Mouse (Mus musculus) gonadal fat pad, adult 2 months (tissue): ENCODE results near the gene Gabarap. TPM values are rescaled to one million over a fixed set of nuclear protein-coding genes. Genes with fewer than 3 reads are reported as not detected.

ENCODE experiments used
- DNase-seq: peaks from one replicate; pipeline ENCODE4 v3.0.0-alpha.2; 2012; ENCODE audit warnings: low read depth
- polyA plus RNA-seq: library from polyadenylated mRNA; depleted of rRNA; stranded (reverse); fragments of >200 nt; gene quantifications from 2 replicates; pipeline ENCODE4 v1.2.3, GENCODE M21; 2012

The Gabarap gene
- polyA plus RNA-seq, 1 experiment = 568 TPM

DNA sequence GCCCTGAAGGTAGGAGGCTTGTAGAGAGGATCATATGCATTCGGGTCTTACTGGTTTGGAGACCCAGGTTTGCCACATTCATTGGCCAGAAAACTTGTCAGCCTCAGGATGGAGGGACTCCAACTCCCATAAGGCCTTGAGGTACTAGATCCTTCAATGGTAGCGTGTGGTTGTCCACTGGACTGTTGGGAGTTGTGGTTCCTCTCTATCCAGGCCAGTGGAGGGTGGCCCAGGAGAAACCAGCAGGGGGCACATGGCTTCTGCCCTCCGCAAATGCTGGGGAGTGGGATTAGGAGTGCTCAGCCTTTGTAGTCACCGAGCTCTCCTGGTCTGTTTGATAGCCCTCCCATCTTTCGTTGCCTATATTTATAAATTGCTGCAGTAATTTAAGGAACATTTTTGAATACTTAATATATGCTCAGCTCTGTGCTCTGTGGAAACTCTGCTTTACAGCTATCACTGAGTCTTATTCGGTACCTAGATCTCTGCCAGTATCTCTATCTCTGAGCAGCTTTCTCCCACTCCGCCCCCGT is 29.9 kb downstream of the Gabarap start:
- DNase-seq = no peak

DNA sequence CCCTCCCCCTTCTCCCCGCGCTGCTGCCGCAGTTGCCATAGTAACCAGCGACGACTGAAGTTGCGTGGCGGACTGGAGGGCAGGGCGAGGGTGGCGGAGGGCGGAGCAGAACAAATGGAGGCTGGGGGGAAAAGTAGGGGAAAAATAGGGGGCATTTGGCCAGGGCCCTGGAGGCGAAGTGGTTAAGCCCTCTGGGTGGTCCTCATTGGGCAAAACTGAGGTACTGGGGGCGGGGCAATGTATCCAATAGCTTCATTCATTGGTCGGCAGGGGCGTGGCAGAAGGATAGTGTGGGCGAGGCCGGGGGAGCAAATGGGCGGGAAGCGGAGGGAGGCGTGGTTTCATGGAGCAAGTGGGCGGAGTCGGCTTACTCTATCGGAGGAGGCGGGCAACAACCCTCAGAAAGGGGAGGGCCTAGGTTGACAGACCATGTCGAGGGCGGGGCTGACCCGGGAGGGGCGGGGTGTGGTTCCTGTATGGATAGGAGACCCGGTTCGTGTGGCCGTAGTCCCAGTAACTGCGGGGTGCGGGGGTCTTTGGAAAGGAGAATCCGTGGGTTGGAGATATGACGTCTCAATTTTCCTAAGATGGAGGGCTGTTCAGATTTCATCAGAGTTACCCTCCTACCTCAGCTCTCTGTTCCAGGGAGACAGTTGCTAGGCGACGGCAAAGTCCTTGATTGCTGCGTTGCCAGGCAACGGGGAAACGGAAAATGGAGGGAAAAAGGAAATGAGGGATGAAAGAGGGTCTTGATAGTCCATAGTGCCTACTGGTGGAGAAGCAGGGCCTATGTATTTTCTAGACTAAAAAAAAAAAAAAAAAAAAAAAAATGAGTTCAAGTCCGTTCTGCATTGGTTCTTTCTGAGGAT is 30.6 kb downstream of the Gabarap start:
- no peak for DNase-seq

DNA sequence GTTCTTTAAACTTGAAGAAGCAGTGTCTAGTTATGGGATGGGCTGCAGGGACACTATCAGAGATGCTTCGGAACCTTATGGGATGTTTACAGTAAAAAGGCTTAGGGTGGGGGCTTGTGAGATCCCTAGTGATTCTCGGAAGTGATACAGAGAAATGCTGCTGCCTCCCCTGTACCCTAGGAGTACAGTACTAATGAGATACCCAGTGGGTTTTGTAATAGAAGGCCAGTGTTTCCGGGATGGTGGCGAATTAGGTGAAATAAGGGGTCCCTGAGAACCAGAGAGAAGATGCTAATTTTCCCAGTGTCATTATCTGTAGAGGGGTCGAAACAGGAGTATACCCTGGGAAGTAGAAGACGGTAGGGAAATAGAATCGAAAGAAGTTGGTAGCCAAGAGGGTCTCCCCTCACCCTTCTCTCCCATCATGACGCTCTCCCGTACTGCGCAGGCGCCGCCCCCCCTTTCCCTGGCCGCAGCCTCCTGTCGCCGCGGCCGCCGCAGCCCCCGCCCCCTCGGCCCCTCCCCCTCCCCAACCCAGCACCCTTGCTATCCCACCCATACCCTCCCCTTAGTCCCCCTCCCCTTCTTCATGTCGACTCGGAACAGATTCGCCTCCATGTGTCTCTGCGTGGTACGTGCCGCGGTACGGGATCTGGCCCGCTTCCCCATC is 32.7 kb downstream of the Gabarap start:
- DNase-seq = no peak

DNA sequence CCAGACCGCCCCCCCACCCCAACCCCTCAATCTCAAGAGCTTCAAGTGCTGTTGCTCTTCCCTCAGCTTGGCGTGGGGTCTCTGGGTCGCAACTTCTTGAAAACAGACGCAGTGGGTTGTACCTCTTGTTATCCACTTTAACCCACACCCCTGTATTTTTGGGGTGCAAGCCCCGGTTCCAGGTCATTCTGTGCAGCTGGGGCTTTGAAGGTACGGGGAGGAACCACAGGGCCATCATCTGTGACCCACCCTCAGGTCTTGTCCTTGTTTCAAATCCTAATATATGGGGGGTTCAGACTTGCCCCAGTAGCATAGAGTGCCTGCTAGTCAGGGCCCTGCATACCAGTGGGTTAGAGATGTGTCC is 33.2 kb downstream of the Gabarap start:
- no peak for DNase-seq

DNA sequence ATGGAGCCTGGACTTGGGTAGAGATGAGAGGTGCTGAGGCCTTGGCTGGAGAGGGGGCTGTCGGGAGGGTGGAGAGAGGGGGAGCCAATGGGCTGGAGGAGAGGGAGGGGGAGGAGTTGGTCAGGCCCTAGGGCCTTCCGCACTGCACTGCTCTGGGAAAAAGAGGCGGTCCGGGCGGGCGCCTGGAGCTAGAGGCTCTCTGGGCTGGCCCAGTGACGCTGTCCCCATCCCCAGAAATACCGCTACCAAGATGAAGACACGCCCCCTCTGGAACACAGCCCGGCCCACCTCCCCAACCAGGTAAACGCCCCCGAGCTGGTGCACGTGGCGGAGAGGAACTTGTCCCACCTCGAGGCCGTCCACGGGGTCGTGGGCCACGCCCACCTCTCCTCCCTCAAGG is 35.7 kb downstream of the Gabarap start:
- no peak for DNase-seq

DNA sequence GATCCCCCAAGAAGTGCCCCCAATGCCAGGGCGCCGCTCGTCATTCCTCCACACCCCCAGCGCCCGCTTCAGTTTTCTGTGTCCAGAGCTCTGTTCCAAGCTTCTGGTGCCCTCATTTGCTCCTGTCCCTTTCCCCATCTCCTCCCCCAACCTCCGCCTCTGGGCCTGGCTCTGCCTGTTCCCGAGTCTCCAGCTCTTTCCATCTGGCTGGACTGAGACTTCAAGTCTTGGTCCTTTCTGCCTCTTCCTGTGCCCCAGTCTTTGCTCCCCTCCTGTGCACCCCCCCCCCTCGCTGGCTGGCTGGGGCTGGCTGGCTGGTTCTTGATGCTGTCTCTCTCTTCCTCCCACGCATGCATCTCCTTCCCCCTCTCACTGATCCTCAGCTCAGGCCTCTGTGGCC is 36.5 kb downstream of the Gabarap start:
- no peak for DNase-seq

DNA sequence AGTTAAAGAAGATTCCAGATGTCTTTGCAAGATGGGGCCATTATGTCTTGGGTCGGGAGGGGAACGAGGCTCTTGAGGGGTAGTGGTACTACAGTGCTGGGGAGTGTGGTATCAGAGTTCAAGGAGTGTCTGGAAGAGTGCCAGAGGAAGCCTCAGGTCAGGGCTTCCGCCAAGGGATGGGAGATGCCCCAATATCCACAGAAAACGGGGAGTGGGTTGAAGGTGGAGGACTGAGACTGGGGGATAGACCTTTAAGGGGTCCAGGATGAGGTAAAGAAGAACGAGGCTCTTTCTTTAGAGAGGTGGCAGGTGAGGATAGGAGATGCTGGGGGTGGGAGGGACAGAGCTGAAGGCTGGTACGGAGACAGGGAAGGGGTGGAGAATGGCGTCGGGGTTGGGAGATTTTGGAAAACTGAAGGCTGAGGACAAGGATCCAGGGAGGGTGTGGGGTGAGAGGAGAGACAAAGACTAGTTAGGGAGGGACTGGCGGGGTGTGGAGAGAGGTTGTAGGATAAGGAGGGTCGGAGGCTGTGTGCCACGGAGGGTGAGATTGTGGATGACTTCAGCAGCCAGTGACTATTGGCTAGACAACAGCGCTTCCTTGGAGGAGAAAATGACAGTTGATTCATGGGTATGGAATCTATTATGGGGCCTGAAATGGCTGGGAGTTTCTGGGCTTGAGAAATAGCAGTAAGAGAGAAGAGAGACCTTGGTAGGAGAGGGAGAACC is 37.6 kb downstream of the Gabarap start:
- no peak for DNase-seq

DNA sequence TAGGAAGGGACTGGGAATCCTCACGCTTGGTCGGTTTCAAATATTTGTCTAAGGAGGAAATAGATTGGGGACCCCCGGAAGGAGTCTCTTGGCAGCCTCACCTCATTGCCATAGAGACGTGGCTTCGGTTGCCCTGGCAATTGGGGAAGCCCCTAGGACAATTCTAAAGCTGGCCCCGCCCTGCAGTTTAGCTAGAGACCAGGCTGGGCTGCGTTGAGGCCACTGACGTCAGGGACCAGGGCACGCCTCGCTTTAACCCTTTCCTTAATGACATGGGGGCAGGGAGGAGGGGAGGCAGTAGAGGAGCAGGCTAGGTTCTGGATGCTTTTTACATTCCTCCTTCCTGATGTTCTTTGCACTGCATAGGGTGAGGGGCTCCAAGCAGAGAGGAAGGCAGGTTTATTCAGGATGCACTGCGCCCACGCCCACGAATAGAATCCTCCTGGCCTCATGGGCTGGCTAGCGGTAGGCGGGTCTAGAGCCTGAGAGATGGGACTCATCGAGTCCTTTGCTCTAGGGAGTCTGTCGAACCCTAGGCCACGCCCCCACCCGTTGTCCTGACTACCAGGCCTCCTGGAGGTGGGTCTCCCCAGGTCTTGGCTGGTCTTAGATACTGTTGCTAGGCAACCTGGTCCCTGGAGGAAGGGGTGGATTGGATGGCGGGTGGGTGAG is 38.3 kb downstream of the Gabarap start:
- no peak for DNase-seq

DNA sequence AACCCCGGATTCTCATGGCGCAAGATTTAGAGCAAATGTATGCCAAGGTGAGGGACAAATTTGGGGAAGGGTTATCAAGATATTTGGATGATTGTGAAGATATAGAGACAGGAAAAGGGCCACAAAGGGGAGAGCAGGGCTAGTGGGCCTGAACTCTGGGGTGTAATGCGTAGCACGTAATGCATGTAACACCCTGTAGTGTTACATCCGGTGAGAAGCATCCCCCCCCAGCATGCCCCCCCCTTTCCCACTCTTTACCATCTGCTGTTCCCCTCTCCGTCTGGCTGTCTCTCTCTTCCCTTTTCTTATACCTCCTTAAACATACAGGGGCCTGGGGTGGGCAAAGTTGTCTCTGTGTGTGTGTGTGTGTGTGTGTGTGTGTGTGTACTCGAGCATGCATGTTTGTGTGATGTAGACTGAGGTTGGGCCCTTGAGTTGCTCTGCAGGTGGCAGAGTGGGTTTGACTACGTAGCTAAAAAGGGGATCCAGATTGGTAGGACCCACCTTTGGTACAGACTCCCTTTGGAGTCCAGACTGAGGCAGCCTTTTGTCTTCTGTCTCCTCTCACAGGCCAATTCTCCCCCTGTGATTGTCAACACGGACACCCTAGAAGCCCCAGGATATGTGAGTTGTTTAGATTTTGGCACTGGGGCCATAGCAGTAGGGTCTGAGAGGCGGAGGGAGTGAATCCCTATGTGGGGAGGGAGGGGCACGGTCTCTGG is 39.0 kb downstream of the Gabarap start:
- no peak for DNase-seq

DNA sequence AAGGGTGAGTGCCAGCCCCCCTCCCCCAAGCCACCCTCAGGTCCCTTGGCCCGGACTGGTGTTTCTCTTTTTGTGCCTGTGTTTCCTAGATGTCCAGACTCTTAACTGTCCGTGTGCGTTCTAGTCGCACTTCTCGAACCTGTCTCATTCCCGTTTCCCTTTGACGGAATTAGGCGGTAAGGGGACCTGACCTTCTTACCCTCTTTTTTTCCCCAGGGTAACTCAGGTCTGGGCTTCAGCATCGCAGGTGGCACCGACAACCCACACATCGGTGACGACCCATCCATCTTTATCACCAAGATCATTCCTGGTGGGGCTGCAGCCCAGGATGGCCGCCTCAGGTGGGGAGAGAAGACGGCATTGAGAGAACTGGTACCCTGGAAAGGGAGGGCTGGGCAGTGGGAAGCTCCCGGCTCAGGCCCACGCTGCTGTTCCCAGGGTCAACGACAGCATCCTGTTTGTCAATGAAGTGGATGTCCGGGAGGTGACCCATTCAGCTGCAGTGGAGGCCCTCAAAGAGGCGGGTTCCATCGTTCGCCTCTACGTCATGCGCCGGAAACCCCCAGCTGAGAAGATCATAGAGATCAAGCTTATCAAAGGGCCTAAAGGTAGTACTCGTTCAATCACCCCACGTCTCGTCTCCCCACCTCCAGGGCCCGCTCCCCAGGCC is 39.8 kb downstream of the Gabarap start:
- DNase-seq = no peak

DNA sequence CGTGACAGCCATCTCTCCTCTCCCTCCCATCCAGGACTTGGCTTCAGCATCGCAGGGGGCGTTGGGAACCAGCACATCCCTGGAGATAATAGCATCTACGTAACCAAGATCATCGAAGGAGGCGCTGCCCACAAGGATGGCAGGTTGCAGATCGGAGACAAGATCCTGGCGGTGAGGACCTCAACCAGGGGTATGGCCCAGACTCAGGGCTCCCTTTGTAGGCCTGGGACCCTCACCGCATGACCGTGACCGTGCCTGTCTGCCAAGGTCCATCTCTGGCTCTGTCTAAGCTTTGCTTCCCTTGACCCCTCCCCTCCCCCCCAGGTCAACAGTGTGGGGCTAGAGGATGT is 40.4 kb downstream of the Gabarap start:
- DNase-seq = no peak

DNA sequence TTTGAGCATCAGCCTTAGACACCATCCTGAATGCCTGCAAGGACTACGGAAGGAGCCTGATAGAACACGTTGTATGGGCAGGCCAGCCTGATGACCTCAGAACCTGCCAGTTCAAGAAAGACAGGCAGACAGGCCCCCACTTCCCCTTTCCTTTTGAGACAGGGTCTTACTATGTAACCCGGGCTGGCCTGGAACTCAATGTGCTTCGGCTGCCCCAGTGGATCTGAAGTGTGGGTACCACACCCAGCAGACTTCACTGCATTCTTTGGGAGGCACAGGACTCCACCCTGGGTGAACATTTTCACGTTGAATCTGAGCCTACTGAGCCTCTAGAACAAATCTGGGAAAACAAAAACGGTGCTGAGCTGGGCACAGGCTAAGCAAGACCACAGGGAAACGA is 47.2 kb downstream of the Gabarap start:
- DNase-seq = no peak

DNA sequence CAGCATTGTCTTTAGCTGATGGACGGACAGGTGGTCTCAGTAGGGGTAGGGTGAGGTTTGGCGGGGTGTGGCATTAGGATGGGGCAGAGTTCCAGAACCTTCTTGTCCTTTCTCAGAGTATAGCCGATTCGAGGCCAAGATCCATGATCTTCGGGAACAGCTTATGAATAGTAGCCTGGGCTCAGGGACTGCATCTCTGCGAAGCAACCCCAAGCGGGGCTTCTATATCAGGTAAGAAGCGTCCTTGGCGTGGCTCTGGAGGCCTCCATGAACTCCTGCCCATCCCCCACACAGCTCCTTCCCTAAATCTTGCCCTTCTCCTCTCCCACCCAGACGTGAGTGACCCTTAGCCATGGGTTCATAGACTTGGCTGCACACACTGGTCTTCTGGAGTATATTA is 48.7 kb downstream of the Gabarap start:
- DNase-seq = no peak

DNA sequence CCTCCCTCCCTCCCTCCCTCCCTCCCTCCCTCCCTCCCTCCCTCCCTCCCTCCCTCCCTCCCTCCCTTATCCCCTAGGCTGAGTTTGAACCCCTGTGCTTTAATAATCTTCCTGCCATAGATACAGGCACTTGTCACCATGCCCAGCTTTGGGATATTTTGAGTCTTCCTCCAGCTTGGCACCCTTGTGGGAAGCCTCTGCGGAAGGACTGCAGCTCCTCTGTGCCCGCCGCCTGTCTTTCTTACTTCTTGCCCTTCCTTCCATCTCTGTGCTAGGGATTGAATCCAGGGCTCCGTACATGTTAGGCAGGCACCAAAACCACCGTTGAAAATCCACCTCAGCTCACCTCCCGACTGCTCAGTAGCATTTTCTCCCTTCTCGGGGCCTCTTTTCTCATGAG is 49.2 kb downstream of the Gabarap start:
- DNase-seq = no peak

DNA sequence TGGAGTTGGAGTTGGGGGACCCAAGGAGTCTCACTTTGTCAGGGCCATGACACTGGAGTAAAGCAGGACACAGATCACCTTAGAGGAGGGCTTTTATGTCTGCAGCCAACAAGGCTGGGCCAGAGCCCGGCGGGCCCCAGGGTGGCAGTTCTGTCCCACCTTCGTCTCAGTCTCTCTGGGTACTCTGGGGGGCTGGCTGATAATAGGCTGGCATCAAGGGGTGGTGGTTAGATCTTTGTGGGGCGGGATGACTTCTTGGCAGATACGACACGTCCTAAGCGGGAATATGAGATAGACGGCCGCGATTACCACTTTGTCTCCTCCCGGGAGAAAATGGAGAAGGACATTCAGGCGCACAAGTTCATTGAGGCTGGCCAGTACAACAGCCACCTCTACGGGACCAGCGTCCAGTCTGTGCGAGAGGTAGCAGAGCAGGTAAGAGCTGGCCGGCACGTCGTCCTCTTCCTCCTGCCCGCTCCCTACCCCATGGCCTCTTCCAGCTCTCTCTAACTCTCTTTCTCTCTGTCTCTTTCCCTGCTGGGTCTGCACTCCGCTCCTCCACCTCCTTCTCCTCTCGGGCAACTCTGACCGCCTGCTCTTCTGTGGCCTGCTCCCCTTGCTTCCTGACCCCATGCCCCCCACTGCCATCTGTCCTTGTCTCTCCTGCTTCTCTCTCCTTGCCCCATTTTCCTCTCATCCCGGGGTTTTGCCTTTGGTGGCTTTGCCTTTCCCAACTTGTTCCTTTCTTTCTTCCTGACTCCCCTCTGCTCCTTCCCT is 51.6 kb downstream of the Gabarap start:
- no peak for DNase-seq

DNA sequence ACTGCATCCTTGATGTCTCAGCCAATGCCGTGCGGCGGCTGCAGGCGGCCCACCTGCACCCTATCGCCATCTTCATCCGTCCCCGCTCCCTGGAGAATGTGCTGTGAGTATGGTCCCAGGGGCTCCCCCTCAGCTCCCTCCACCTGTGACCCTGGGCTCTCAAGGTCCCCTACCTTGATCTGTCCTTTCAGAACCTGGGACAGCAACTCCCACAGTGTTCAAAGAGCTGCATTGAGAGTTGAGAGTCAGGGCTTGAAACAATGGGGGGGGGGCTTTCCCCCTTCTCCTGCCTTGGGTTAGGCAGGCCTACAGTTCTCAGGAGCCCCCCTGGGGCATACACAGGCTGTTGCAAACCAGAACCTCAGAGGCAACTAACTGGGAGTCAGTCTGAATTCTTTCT is 52.7 kb downstream of the Gabarap start:
- no peak for DNase-seq
